Mouse (Mus musculus) activated CD4-positive, CD25-positive, alpha-beta regulatory T cell, adult 4 months (primary cell): Measurements from ENCODE around the gene Eef1g. TPM values are rescaled to one million over a fixed set of nuclear protein-coding genes. Genes with fewer than 3 reads are reported as not detected.
"Not testable (repeated sequence)": the region's sequence is repeated elsewhere in the genome, so short reads cannot be mapped to it uniquely, and the experiment has no call there.

Source experiments
- ATAC-seq: one replicate; pipeline ENCODE4 v1.8.0; 2017
- polyA plus RNA-seq, 2 experiments: library from polyadenylated mRNA; unstranded; fragments of 100-300 nt; shearing (Covaris generic); gene quantifications; one replicate each; pipeline ENCODE4 v1.2.1; 2017

Eef1g gene
- polyA plus RNA-seq, 2 experiments from 2014 or later, result 589 to 842 TPM

GRCm38 (mm10) chr19:8945251-8945650, 21.6 kb upstream of the Eef1g start:
- ATAC-seq, result no peak

GRCm38 (mm10) chr19:8946929-8947328, 19.9 kb upstream of the Eef1g start:
- no peak for ATAC-seq

DNA sequence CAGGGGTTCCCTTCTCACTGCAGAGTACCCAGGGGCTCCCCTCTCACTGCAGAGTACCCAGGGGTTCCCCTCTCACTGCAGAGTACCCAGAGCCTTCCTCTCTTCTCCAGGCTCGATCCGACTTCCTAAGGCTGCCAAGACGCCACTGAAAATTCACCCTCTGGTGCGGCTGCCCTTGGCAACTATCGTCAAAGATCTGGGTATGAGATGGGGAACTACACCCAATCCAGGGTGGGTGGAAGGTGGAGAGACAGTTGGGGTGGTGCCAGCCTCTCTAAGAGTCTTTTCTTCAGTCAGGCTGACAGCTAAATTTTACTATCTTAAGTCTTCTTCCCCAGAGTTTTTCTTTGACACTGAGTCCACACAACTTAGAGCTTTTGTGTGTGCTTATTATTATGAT, 16.7 kb upstream of the Eef1g start:
- ATAC-seq, result no peak

DNA sequence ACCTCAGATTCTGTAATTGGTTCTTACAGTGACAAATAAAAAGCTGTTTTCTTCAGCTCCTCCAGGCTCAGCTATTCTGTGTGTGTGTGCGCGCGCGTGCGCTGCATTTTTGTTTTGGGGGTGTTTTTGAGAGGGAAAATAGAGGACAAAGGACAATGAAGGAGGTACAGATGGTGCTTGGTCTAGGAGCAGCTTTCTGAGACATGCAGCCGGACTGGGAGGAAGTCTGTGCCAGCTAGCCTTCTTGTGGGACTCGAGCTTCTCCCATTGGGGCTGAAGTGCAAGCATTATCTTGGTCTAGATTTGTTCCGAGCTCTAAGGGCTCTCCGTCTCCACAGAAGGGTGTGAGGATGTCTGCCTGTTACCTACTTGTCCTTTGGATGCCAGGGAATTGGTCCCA, 14.6 kb upstream of the Eef1g start:
- ATAC-seq, result no peak

DNA sequence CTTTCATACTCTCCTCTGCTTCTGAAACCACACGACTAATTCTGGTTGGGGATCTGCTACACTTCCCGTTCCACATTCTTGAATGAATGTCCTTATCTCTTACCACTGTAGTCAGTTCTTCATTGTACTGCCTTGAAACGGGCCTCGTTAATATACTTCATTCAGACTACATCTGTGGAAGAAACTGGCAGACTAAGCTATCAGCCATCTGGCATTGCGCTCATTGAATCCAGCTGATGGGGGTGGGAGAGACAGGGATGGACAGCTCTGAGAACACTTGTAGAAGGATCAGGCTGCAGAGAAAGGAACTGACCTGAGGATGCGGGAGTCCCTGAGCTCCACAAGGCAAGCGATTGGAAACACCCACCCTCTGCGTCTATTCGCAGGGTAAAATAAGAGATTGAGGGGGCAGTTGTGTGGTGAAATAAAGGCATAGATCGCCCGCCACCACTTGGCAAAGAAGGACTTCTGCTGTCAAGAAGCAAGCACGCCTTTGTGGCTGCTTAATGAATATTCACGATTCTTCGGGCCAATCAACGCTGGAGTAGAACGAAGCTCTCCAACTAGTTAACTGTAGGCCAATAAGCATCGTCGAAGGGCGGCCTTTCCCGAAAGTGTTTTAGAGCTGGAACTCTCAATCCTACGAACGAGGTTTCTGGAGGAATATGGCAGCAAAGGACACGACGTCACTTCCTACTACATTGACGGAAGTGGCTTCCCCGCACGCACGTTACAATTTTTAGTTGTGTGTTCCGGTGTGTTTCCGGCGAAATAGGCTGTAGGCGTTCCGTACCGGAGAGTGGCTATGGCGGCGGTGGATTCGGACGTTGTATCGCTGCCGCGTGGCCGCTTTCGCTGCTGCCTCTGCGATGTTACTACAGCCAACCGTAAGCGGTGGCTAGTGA, 13.5 kb upstream of the Eef1g start, which contains the start of gene Tut1:
Gene Tut1 (plus strand): TSS at position 713 of the 905 bp plus-strand sequence.
- peak; percentile 95 for ATAC-seq

DNA sequence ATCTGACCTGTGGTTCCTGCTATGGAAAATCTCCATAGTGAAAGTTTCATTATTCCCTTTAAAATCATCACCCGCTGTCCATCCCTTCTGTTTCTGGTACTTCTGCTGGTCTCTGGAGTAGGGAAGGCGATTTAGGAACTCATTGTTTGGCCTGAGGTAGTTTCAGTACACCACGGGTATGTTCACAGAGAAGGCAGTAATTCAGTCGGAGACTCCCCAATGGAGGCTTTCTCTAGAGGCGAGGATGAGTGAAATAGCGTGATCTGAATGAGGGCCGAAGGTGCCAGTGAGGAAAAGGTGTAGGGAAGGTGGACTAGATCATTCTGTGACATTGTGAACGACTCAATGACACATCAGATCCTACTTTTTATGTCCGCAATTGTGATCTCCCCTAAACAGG, 12.7 kb upstream of the Eef1g start:
- ATAC-seq, result no peak

DNA sequence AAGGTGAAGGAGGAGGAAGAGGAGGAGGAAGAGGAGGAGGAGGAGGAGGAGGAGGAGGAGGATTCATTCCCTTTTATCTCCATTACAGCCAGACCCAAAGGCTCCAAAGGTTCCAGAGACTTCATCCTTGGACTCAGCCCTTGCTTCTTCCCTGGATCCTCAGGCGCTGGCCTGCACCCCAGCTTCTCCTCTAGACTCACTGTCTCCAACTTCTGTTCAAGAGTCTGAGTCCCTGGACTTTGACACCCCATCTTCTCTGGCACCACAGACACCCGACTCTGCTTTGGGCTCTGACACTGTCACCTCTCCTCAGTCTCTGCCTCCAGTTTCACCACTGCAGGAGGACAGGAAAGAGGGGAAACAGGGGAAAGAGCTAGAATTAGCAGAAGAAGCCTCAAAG, 4.6 kb upstream of the Eef1g start:
- no peak for ATAC-seq

GRCm38 (mm10) chr19:8965075-8965474, 1.8 kb upstream of the Eef1g start:
- ATAC-seq, result no peak

- no peak for ATAC-seq
Measured at GRCm38 (mm10) chr19:8965771-8966170, 1.1 kb upstream of the Eef1g start.

GRCm38 (mm10) chr19:8966198-8966589, 647 bp upstream of the Eef1g start:
- ATAC-seq, result no peak

DNA sequence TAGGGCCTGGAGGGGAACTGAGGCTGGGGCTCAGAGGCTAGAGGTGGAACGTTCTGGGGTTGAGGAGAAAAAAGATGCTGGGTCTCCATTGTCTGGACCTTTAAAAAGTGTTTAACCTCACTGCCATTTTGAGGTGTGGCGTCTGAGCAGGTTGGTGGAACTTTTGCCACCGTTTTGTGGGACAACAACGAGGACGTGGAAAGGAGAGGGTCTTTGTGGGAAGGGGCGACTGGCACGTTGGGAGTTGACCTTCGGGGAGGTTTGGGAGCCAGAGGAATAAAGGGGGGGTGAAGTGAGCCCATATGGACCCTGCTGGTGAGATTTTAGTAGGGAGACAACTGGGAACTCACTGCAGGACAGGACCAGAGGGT, 517 bp downstream of the Eef1g start:
- no peak for ATAC-seq

DNA sequence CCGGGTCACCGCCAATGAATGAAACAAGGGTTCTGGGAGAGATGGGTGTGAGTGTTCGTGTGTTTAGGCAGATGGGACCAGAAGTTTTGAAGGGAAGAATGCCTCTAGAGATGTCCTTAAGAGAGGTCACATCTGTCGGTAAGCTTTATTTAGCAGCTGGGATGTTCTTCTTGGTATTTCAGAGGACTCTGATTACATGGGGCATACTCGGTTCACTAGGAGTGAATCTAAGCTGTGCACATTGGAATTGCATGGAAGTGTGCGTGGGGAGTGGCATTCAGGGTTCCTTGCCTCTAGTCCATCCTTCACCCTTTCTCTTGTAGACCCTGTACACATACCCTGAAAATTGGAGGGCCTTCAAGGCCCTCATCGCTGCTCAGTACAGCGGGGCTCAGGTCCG, 1.1 kb downstream of the Eef1g start:
- ATAC-seq, result no peak

DNA sequence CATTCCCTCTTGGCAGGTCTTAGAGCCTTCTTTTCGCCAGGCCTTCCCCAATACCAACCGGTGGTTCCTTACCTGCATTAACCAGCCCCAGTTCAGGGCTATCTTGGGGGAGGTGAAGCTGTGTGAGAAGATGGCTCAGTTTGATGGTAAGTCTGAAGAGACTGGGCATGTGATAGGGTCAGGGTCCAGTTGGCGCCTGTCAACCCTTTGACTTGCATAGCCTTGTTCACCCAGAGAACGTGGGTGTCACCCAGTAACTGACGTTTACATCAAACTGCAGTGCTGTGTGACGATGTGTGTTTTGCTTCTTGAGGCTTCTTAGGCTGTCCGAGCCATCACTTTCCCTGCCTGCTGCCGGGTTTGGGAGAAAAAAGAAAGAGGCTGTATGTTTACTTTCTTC, 5.7 kb downstream of the Eef1g start:
- ATAC-seq, result not testable (repeated sequence)

DNA sequence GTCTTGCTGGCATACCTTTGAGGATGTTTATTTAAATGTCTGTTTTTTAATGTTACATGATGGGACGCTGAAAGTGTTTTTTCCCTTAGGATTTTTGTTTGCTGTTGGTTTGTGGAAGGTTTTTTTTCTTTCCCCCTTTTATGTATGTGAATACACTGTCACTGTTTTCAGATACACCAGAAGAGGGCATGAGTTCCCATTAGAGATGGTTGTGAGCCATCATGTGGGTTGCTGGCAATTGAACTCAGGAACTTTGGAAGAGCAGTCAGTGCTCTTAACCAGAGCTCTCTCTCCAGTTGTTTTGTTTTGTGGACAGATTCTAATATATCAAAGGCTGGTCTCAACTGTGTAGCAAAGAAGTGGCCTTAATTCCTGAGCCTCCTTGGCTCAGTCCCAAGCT, 7.8 kb downstream of the Eef1g start:
- no peak for ATAC-seq

GRCm38 (mm10) chr19:8975491-8975890, 8.7 kb downstream of the Eef1g start:
- no peak for ATAC-seq

GRCm38 (mm10) chr19:8976535-8976934, 9.7 kb downstream of the Eef1g start:
- peak; percentile 76 for ATAC-seq

DNA sequence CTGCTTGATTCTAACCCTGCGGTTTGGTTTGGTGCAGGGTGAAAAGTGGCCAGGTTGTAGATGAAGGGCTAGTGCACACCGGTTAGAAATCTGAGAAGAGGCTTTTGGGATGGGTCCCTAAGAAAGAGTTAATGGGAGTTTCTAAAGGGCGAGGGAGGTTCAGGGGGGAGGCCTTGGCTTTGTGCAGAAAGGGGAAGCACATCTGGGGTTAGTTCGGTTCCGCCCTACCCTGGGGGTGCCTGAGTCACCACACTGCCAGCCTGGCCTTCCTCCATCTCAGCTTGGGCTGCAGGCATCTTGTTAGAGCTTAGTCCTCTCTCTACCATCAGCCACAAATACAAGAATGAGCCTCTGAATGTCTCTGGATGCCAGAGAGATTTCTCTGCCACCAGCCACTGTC, 13.9 kb downstream of the Eef1g start:
- no peak for ATAC-seq

DNA sequence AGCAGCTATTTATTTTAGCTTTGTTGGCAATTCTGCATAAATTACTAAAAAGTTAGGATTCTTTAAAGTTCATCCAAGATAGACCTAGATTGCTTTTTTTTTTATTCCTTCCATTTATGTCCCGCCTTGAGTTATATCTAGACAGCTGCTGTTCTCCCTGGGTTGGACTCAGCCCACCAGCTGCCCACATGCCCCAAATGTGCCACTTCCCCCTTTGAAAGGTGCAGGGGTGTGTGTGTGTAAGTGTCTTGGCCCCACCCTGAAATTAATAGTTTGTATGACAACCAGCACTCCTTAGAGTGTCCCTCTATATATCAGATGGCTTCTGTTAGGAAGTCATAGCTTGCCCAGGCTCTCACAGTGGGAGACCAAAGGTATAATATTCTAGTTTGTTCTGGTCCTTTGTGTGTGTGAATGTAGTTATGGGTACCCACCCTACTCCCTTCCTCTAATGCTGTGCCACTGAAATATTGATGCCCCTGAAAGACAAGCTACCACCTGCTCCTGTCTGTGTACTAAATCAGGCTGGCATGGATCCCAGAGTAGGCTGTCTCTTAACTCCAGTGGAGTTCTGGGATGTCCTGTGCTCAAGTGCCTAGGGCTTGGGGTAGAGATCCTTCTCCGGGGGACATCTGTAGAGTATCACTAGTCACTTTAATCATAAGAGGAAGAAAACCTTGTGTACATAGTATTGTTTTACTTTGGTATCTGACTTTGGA, 14.8 kb downstream of the Eef1g start:
- ATAC-seq, result no peak

DNA sequence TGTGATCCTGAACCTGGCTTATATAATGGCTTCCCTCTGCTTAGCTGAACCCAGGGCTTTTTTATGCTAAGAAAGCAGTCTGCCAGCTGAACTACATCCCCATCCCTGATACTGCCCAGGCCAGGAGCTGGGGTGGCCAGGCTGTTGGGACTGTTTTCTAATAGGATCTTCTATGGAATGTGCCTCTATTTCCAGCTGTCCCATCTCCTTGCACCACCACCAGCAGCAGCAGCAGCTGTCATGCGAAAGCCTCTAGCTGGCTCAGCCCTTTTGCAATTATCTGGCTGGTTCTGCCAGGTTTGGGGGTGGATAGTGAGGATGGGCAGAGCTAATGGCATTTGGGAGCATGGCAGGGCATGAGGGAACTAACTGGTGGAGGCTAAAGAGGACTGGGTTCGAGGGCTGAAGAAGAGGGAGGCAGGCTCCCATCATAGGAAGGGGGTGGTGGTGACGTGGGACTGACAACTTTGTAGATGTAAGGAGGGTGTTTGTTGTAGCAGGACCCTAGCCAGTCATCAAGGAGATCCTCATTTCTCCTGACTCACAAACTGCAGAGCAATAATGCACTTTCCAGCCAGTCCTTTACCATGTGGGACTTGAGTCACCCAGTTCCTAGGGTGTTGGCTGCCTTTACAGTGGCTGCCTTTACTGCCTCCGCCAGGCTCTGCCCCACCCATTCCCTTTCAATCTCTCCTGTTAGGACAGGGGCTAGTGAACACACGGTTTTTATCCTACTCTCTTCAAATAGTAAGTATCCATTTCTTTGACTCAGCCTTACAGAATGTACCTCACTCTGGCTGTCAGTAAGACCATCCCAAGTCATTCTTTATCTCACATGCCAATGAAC, 15.7 kb downstream of the Eef1g start:
- ATAC-seq, result no peak

GRCm38 (mm10) chr19:8983150-8983650, 16.4 kb downstream of the Eef1g start:
- no peak for ATAC-seq

DNA sequence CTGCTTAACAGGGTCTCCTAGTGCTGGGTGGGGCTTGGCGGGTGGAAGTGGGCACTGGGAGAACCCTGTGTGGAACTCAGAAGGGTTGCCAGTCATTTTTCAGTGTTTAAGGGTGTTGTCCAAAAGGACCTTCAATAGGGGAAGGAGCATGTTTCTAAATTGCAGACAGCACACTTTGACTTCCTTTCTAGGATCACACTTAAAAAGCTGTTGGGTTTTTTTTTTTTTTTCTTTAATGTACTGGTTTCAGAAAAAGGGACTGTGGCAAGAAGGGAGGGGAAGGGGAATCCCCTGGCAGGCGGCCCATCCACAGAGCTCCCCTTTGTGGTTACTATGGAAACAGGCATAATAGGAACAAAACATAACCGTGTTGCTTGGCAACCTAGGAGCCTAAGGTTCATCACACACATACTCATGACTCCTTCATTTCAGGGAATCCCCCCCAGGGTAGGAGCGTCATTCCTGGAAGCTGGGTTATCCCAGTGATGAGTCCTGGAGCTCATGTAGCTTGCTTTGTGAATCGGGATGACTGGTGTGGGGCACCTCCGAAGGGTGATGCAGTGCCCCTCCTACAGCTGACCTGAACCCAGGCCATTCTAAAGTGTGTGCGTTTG, 17.5 kb downstream of the Eef1g start:
- peak; percentile 90 for ATAC-seq

DNA sequence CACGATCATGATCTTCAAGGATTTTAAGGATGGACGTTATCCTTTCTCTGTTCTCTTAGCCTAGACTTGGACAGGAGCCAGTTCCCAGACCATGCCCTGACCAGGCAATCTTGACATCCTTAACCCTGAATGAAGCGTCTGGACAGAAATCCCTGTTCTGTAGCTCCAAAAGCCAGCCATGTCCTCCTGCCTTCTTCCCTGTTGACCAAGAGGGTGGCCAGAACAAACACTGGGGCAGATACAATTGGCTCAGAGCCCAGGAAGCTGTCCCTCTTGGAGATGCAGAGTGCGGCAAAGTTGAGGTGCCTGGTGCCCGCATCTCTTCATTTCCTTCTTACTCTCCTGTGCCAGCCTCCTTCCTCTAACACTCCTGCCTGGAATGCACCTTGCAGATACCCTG, 19.1 kb downstream of the Eef1g start:
- no peak for ATAC-seq
